Mouse (Mus musculus): ENCODE measurements around the gene Wnt4.

Gene Wnt4

GRCm38 (mm10) chr4:137268541-137268940 lies 8.7 kb upstream of the Wnt4 start:
- no peak for DNase-seq (ENCODE audit: low read depth, low spot score)
- Histone ChIP-seq H3K36me3 (ENCODE audit: control insufficient read depth, insufficient read depth, low read length, poor library complexity, severe bottlenecking) (no peaks in the 10 kb centered on the region), H3K27me3 (ENCODE audit: control insufficient read depth, insufficient read depth, low read length, poor library complexity, severe bottlenecking) (no peaks in the 10 kb centered on the region)

GRCm38 (mm10) chr4:137271856-137272255 lies 5.4 kb upstream of the Wnt4 start:
- Histone ChIP-seq H3K27me3 (ENCODE audit: control insufficient read depth, insufficient read depth, low read length, poor library complexity, severe bottlenecking) (no peaks in the 10 kb centered on the region), H3K36me3 (ENCODE audit: control insufficient read depth, insufficient read depth, low read length, poor library complexity, severe bottlenecking) (no peaks in the 10 kb centered on the region)
- DNase-seq (ENCODE audit: low read depth, low spot score) = no peak

GRCm38 (mm10) chr4:137274304-137274703 lies 3.0 kb upstream of the Wnt4 start:
- DNase-seq (ENCODE audit: low read depth, low spot score) = no peak
- no peaks in the 10 kb centered on the region; the same call in none of the 2 replicates for H3K27me3 ChIP-seq (ENCODE audit: control insufficient read depth, insufficient read depth, low read length, poor library complexity, severe bottlenecking)

GRCm38 (mm10) chr4:137276443-137277165 lies 685 bp upstream of the Wnt4 start:
- DNase-seq (ENCODE audit: low read depth, low spot score) = no peak
- Histone ChIP-seq H3K27me3 (ENCODE audit: control insufficient read depth, insufficient read depth, low read length, poor library complexity, severe bottlenecking) (no peaks in the 10 kb centered on the region; the same call in none of the 2 replicates), H3K36me3 (ENCODE audit: control insufficient read depth, insufficient read depth, low read length, poor library complexity, severe bottlenecking) (no peaks in the 10 kb centered on the region)

More at GRCm38 (mm10) chr4:137274304-137274703, 3.0 kb upstream of the Wnt4 start:
- no peaks in the 10 kb centered on the region for H3K36me3 ChIP-seq (ENCODE audit: control insufficient read depth, insufficient read depth, low read length, poor library complexity, severe bottlenecking)

- Histone ChIP-seq H3K27me3 (ENCODE audit: control insufficient read depth, insufficient read depth, low read length, poor library complexity, severe bottlenecking) (no peaks in the 10 kb centered on the region; the same call in none of the 2 replicates), H3K36me3 (ENCODE audit: control insufficient read depth, insufficient read depth, low read length, poor library complexity, severe bottlenecking) (no peaks in the 10 kb centered on the region)
- DNase-seq (ENCODE audit: low read depth, low spot score) = no peak
These were observed 383 bp downstream of the Wnt4 start for GRCm38 (mm10) chr4:137277600-137278143.

GRCm38 (mm10) chr4:137278144-137279040 lies 1.1 kb downstream of the Wnt4 start:
- Histone ChIP-seq H3K36me3 (ENCODE audit: control insufficient read depth, insufficient read depth, low read length, poor library complexity, severe bottlenecking) (no peaks in the 10 kb centered on the region), H3K27me3 (ENCODE audit: control insufficient read depth, insufficient read depth, low read length, poor library complexity, severe bottlenecking) (no peaks in the 10 kb centered on the region; the same call in none of the 2 replicates)
- no peak for DNase-seq (ENCODE audit: low read depth, low spot score)

GRCm38 (mm10) chr4:137279346-137279745 lies 2.1 kb downstream of the Wnt4 start:
- DNase-seq (ENCODE audit: low read depth, low spot score) = no peak
- Histone ChIP-seq H3K27me3 (ENCODE audit: control insufficient read depth, insufficient read depth, low read length, poor library complexity, severe bottlenecking) (no peaks in the 10 kb centered on the region; the same call in none of the 2 replicates), H3K36me3 (ENCODE audit: control insufficient read depth, insufficient read depth, low read length, poor library complexity, severe bottlenecking) (no peaks in the 10 kb centered on the region)

GRCm38 (mm10) chr4:137281273-137281672 lies 4.0 kb downstream of the Wnt4 start:
- Histone ChIP-seq H3K36me3 (ENCODE audit: control insufficient read depth, insufficient read depth, low read length, poor library complexity, severe bottlenecking) (no peaks in the 10 kb centered on the region), H3K27me3 (ENCODE audit: control insufficient read depth, insufficient read depth, low read length, poor library complexity, severe bottlenecking) (no peaks in the 10 kb centered on the region; the same call in none of the 2 replicates)
- DNase-seq (ENCODE audit: low read depth, low spot score) = no peak

- H3K27me3 ChIP-seq (ENCODE audit: control insufficient read depth, insufficient read depth, low read length, poor library complexity, severe bottlenecking) = no peaks in the 10 kb centered on the region; the same call in none of the 2 replicates
- no peak for DNase-seq (ENCODE audit: low read depth, low spot score)
- H3K36me3 ChIP-seq (ENCODE audit: control insufficient read depth, insufficient read depth, low read length, poor library complexity, severe bottlenecking) = no peaks in the 10 kb centered on the region
These were observed 4.8 kb downstream of the Wnt4 start for GRCm38 (mm10) chr4:137282122-137282521.

GRCm38 (mm10) chr4:137282584-137283406 lies 5.5 kb downstream of the Wnt4 start:
- Histone ChIP-seq H3K27me3 (ENCODE audit: control insufficient read depth, insufficient read depth, low read length, poor library complexity, severe bottlenecking) (no peaks in the 10 kb centered on the region; the same call in 1 of the 2 replicates), H3K36me3 (ENCODE audit: control insufficient read depth, insufficient read depth, low read length, poor library complexity, severe bottlenecking) (no peaks in the 10 kb centered on the region)
- DNase-seq (ENCODE audit: low read depth, low spot score) = no peak

GRCm38 (mm10) chr4:137283407-137283732 lies 6.1 kb downstream of the Wnt4 start:
- DNase-seq (ENCODE audit: low read depth, low spot score) = no peak
- no peaks in the 10 kb centered on the region for H3K36me3 ChIP-seq (ENCODE audit: control insufficient read depth, insufficient read depth, low read length, poor library complexity, severe bottlenecking)
- no peaks in the 10 kb centered on the region; the same call in 1 of the 2 replicates for H3K27me3 ChIP-seq (ENCODE audit: control insufficient read depth, insufficient read depth, low read length, poor library complexity, severe bottlenecking)

GRCm38 (mm10) chr4:137285876-137286661 lies 8.8 kb downstream of the Wnt4 start:
- DNase-seq (ENCODE audit: low read depth, low spot score) = no peak
- Histone ChIP-seq H3K36me3 (ENCODE audit: control insufficient read depth, insufficient read depth, low read length, poor library complexity, severe bottlenecking) (no peaks in the 10 kb centered on the region), H3K27me3 (ENCODE audit: control insufficient read depth, insufficient read depth, low read length, poor library complexity, severe bottlenecking) (no peaks in the 10 kb centered on the region)

GRCm38 (mm10) chr4:137286662-137286953 lies 9.3 kb downstream of the Wnt4 start:
- no peak for DNase-seq (ENCODE audit: low read depth, low spot score)
- no peaks in the 10 kb centered on the region for H3K27me3 ChIP-seq (ENCODE audit: control insufficient read depth, insufficient read depth, low read length, poor library complexity, severe bottlenecking)
- H3K36me3 ChIP-seq (ENCODE audit: control insufficient read depth, insufficient read depth, low read length, poor library complexity, severe bottlenecking) = no peaks in the 10 kb centered on the region

GRCm38 (mm10) chr4:137287206-137287605 lies 9.9 kb downstream of the Wnt4 start:
- H3K27me3 ChIP-seq (ENCODE audit: control insufficient read depth, insufficient read depth, low read length, poor library complexity, severe bottlenecking) = no peaks in the 10 kb centered on the region

More at GRCm38 (mm10) chr4:137287206-137287605, 9.9 kb downstream of the Wnt4 start:
- DNase-seq (ENCODE audit: low read depth, low spot score) = no peak
- no peaks in the 10 kb centered on the region for H3K36me3 ChIP-seq (ENCODE audit: control insufficient read depth, insufficient read depth, low read length, poor library complexity, severe bottlenecking)

All from splenic B cell, adult 2 months (primary cell).